In the genomic region with DNA sequence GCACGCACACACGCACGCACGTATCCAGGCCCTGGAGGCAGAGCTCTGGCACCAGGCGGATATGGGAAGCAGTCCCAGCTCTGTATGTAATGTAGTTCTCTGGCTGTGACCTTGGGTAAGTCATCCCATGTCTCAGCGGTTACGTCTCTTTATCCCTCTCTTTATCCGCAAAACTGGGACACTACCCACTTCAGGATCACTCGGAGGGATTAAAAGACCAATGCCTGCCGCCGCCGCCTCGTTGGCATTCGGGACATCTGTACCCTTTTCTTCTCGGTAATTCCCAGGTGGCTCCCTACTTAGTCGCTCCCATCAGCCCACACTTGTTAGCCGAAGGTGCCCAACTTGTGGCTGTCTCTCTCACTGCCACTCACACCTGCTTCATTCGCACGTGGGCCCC, we compare ENCODE assay signal across 13 mouse cellular contexts. TPM values are rescaled to one million over a fixed set of nuclear protein-coding genes. Genes with fewer than 3 reads are reported as not detected.
DNase-seq lines count a peak whose midpoint lies in the region; ATAC-seq and TF ChIP-seq lines count a peak whose summit lies in the region.
"Had no signal": no experiment of that assay in that cellular context is flagged by ENCODE, and none has a peak within 500 bp of the region (broad histone marks: within the 10 kb centered on the region; RNA-seq: fewer than 3 reads in every experiment).

No protein-coding gene starts in this region.

- no peak for TF ChIP-seq EP300 in liver, postnatal 0 days (IDR thresholded peaks at IDR 0.05; ENCODE audit: low read depth)

- no peak overlapping the region for H3K4me2 ChIP-seq in hindbrain, embryonic 11.5 days (replicated peaks; ENCODE audit: low read depth, low read length)
- H3K4me2 ChIP-seq in hindbrain, embryonic 16.5 days (ENCODE audit: low read length), result no peak overlapping the region
- H3K4me2 ChIP-seq in neural tube, embryonic 13.5 days, result no peak overlapping the region
- H3K4me2 ChIP-seq in neural tube, embryonic 15.5 days, result no peak overlapping the region
- peak overlapping the region; percentile 38; the same call in 1 of the 2 replicates for H3K4me2 ChIP-seq in liver, postnatal 0 days (ENCODE audit: low read depth, low read length)

- no peaks in the 10 kb centered on the region; the same call in 1 of the 2 replicates for H3K36me3 ChIP-seq in hindbrain, embryonic 11.5 days (ENCODE audit: control insufficient read depth, insufficient read depth, low read length)
- no peaks in the 10 kb centered on the region for H3K36me3 ChIP-seq in hindbrain, embryonic 16.5 days (ENCODE audit: control insufficient read depth, insufficient read depth, low read length)
- H3K36me3 ChIP-seq in neural tube, embryonic 13.5 days, result no peaks in the 10 kb centered on the region
- H3K36me3 ChIP-seq in neural tube, embryonic 15.5 days, result no peaks in the 10 kb centered on the region
- H3K36me3 ChIP-seq in liver, postnatal 0 days (replicated peaks; ENCODE audit: insufficient read depth, low read length), result peaks cover 4% of the 10 kb centered on the region; the same call in 1 of the 2 replicates

- ATAC-seq in hindbrain, embryonic 11.5 days (ENCODE audit: low FRiP score), result no peak
- no peak for ATAC-seq in hindbrain, embryonic 16.5 days
- no peak for ATAC-seq in neural tube, embryonic 13.5 days (ENCODE audit: low read depth)
- no peak for ATAC-seq in neural tube, embryonic 15.5 days (ENCODE audit: low FRiP score)
- ATAC-seq in liver, postnatal 0 days, result no peak
- ATAC-seq in erythroid progenitor cell, adult 5-6 weeks (replicated peaks; ENCODE audit: low FRiP score, poor library complexity, severe bottlenecking), result no peak

- no peaks in the 10 kb centered on the region for H3K9me3 ChIP-seq in hindbrain, embryonic 11.5 days (ENCODE audit: control insufficient read depth, low read length)
- no peaks in the 10 kb centered on the region for H3K9me3 ChIP-seq in hindbrain, embryonic 16.5 days (ENCODE audit: control insufficient read depth, low read length)
- no peaks in the 10 kb centered on the region for H3K9me3 ChIP-seq in neural tube, embryonic 13.5 days
- no peaks in the 10 kb centered on the region for H3K9me3 ChIP-seq in neural tube, embryonic 15.5 days (replicated peaks)
- no peaks in the 10 kb centered on the region for H3K9me3 ChIP-seq in liver, postnatal 0 days (ENCODE audit: low read length)

- peaks cover 15% of the 10 kb centered on the region for H3K4me1 ChIP-seq in hindbrain, embryonic 11.5 days (replicated peaks; ENCODE audit: control insufficient read depth, insufficient read depth, low read length)
- peaks cover 11% of the 10 kb centered on the region for H3K4me1 ChIP-seq in hindbrain, embryonic 16.5 days (ENCODE audit: control insufficient read depth, insufficient read depth, low read depth, low read length)
- peaks cover 30% of the 10 kb centered on the region for H3K4me1 ChIP-seq in neural tube, embryonic 13.5 days (replicated peaks)
- peaks cover 14% of the 10 kb centered on the region for H3K4me1 ChIP-seq in neural tube, embryonic 15.5 days
- peaks cover 37% of the 10 kb centered on the region for H3K4me1 ChIP-seq in liver, postnatal 0 days (ENCODE audit: insufficient read depth)

- 53% methylated on average over 19 of the region's 19 CpGs for WGBS in hindbrain, embryonic 11.5 days
- WGBS in hindbrain, embryonic 16.5 days, result 43% methylated on average over 19 of the region's 19 CpGs
- 54% methylated on average over 19 of the region's 19 CpGs for WGBS in neural tube, embryonic 13.5 days
- WGBS in neural tube, embryonic 15.5 days, result 57% methylated on average over 19 of the region's 19 CpGs
- WGBS in liver, postnatal 0 days (ENCODE audit: insufficient replicate concordance), result 73% methylated on average over 19 of the region's 19 CpGs

- DNase-seq in hindbrain, embryonic 11.5 days (ENCODE audit: low spot score), result no peak
- DNase-seq in liver, postnatal 0 days, result no peak
- DNase-seq in cerebellum, postnatal 25 days, result no peak
- DNase-seq in left cerebral cortex, adult 11 months (ENCODE audit: low spot score), result no peak
- DNase-seq: cerebellum, adult 18-20 months; heart, adult 18-20 months; kidney, adult 9 months had no signal

- H3K27me3 ChIP-seq in hindbrain, embryonic 11.5 days (ENCODE audit: control insufficient read depth, insufficient read depth, low read length), result no peaks in the 10 kb centered on the region
- H3K27me3 ChIP-seq in hindbrain, embryonic 16.5 days (replicated peaks; ENCODE audit: control insufficient read depth, insufficient read depth, low read length), result peaks cover 3% of the 10 kb centered on the region; the same call in 1 of the 2 replicates
- H3K27me3 ChIP-seq in neural tube, embryonic 13.5 days, result 0 out of 2 replicates have a peak, but pooled peaks cover 4% of the 10 kb centered on the region
- peaks cover 5% of the 10 kb centered on the region for H3K27me3 ChIP-seq in neural tube, embryonic 15.5 days (replicated peaks)
- no peaks in the 10 kb centered on the region for H3K27me3 ChIP-seq in liver, postnatal 0 days (ENCODE audit: insufficient read depth, low read length)

- H3K27ac ChIP-seq in hindbrain, embryonic 11.5 days (ENCODE audit: low read depth, low read length), result peak overlapping the region; percentile 47; the same call in 1 of the 2 replicates
- no peak overlapping the region for H3K27ac ChIP-seq in hindbrain, embryonic 16.5 days (ENCODE audit: low read depth, low read length)
- H3K27ac ChIP-seq in neural tube, embryonic 13.5 days (replicated peaks), result 0 out of 2 replicates have a peak overlapping the region, but pooled peaks have one; percentile 9
- no peak overlapping the region for H3K27ac ChIP-seq in neural tube, embryonic 15.5 days (replicated peaks)
- peak overlapping the region; percentile 82 for H3K27ac ChIP-seq in liver, postnatal 0 days (ENCODE audit: low read depth)
- H3K27ac ChIP-seq: left cerebral cortex, adult 2 months had no signal

- no peak overlapping the region for H3K9ac ChIP-seq in hindbrain, embryonic 11.5 days (ENCODE audit: low read depth, low read length)
- H3K9ac ChIP-seq in hindbrain, embryonic 16.5 days (ENCODE audit: low read depth, low read length), result no peak overlapping the region
- no peak overlapping the region for H3K9ac ChIP-seq in neural tube, embryonic 13.5 days
- no peak overlapping the region for H3K9ac ChIP-seq in neural tube, embryonic 15.5 days (replicated peaks)
- H3K9ac ChIP-seq in liver, postnatal 0 days (replicated peaks), result no peak overlapping the region

- TF ChIP-seq CTCF in liver, postnatal 0 days (IDR thresholded peaks at IDR 0.05; ENCODE audit: low read depth), result no peak

- no peak overlapping the region for H3K4me3 ChIP-seq in hindbrain, embryonic 11.5 days (ENCODE audit: low read depth, low read length)
- no peak overlapping the region for H3K4me3 ChIP-seq in hindbrain, embryonic 16.5 days (ENCODE audit: low read length)
- no peak overlapping the region for H3K4me3 ChIP-seq in neural tube, embryonic 13.5 days
- no peak overlapping the region for H3K4me3 ChIP-seq in neural tube, embryonic 15.5 days (replicated peaks)
- no peak overlapping the region for H3K4me3 ChIP-seq in liver, postnatal 0 days (ENCODE audit: low read depth, low read length)
- H3K4me3 ChIP-seq: left cerebral cortex, adult 2 months had no signal

RNA-seq across cellular contexts. Expression of a gene that starts 35.2 kb away (rescaled TPM):
- 23.9 and 28.4 TPM in 2 replicates for polyA plus RNA-seq in hindbrain, embryonic 11.5 days (2014; fragmentation: Nextera tagmentation; extraction: Ambion mirVana)
- polyA plus RNA-seq in hindbrain, embryonic 16.5 days (2015; fragmentation: Nextera tagmentation; extraction: Ambion mirVana), result 27.4 and 31.8 TPM in 2 replicates
- 17.2 and 18.5 TPM in 2 replicates for polyA plus RNA-seq in neural tube, embryonic 13.5 days (2015; fragmentation: Nextera tagmentation; extraction: Ambion mirVana)
- 30.3 and 31.9 TPM in 2 replicates for polyA plus RNA-seq in neural tube, embryonic 15.5 days (2015; fragmentation: Nextera tagmentation; extraction: Ambion mirVana)
- 5.9 and 6.2 TPM in 2 replicates for polyA plus RNA-seq in liver, postnatal 0 days (2015; fragmentation: Nextera tagmentation; extraction: Ambion mirVana)
- 4.0 and 5.4 TPM in 2 replicates for total RNA-seq in erythroid progenitor cell, adult 5-6 weeks (2015; ENCODE audit: low replicate concordance)
- total RNA-seq in erythroid progenitor cell, adult 5-6 weeks (2017; ENCODE audit: low replicate concordance), result 0.30 and 1.0 TPM in 2 replicates

RNA-seq across cellular contexts. Expression of a gene that starts 54.8 kb away (rescaled TPM):
- polyA plus RNA-seq in hindbrain, embryonic 11.5 days (2014; fragmentation: Nextera tagmentation; extraction: Ambion mirVana), result 39.0 and 40.5 TPM in 2 replicates
- polyA plus RNA-seq in hindbrain, embryonic 16.5 days (2015; fragmentation: Nextera tagmentation; extraction: Ambion mirVana), result 2.7 and 3.9 TPM in 2 replicates
- polyA plus RNA-seq in neural tube, embryonic 13.5 days (2015; fragmentation: Nextera tagmentation; extraction: Ambion mirVana), result 3.6 and 4.7 TPM in 2 replicates
- 3.3 and 4.4 TPM in 2 replicates for polyA plus RNA-seq in neural tube, embryonic 15.5 days (2015; fragmentation: Nextera tagmentation; extraction: Ambion mirVana)
- 0.82 TPM in 2 replicates for polyA plus RNA-seq in liver, postnatal 0 days (2015; fragmentation: Nextera tagmentation; extraction: Ambion mirVana)
- total RNA-seq in erythroid progenitor cell, adult 5-6 weeks (2015; ENCODE audit: low replicate concordance), result not detected in 2 replicates
- total RNA-seq in erythroid progenitor cell, adult 5-6 weeks (2017; ENCODE audit: low replicate concordance), result not detected in 2 replicates
- total RNA-seq: monocyte, adult 5-6 weeks had no signal

Comparison
In these comparisons a context has a peak if more than half of its experiments do, and no peak if none do; other contexts are left out.
1. H3K27ac ChIP-seq: peak in hindbrain, embryonic 11.5 days (single experiment), neural tube, embryonic 13.5 days (single experiment) and liver, postnatal 0 days (single experiment); none in hindbrain, embryonic 16.5 days (single experiment) and neural tube, embryonic 15.5 days (single experiment).